Mouse (Mus musculus): ENCODE measurements around the gene Map4k5. TPM values are rescaled to one million over a fixed set of nuclear protein-coding genes. Genes with fewer than 3 reads are reported as not detected.
A peak's percentile ranks its signal among the peaks of the same experiment; 100 is the strongest.

The Map4k5 gene
- polyA plus RNA-seq (2016; fragmentation: Nextera tagmentation; extraction: Ambion mirVana) = 48.2 and 51.1 TPM in 2 replicates

DNA sequence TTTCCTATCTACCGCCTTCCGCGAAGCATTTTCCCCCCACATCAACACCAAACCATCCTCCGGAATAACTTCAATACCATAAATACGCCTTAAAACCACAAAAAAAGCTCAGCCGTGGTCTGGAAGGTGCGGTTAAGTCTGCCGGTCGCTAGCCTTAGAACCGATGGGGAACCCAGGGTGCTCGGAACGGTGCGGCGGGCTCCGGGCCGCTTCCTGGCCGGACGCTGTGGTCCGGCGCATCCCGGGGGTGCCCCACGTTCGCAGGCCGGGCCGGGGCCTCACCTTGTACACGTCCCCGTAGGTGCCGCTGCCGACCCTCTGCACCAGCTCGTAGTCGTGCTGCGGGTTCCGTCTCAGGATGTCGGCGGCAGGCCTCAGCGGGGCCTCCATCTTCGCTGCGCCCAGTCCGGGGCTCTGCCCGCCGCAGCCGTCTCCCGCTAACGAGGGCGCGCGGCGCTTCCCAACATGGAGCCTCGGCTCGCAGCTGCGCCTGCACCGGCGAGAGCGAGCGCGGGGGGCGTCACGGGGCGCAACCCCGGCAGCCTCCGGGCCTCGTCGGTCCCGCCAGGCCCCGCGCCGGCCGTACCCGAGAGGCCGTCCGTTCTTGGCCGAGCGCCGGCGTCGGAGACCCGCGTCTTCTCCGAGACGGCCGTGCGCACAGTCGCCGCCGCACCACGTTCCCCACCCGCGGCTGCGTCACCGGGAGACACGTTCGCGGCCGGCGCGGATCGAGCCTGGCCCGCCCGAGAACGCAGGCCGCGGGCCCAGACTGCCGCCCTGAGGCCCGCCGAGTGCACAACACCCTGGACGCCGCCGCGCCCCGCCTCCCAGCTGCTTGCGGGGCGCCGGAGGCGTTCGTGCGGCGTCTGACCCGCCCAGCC is at the start of gene Map4k5, which contains the start of gene Atl1:
Gene Map4k5, minus strand, starts transcription at position 830 of the 881 bp plus-strand sequence.
Gene Atl1, plus strand, starts transcription at position 244 of the 881 bp plus-strand sequence.
- H3K4me3 ChIP-seq (replicated peaks) = peak within 1 kb of the TSS; percentile 90
- under 1% methylated on average over 117 of the region's 118 CpGs for WGBS
- no peaks in the 10 kb centered on the region for H3K9me3 ChIP-seq
- no peaks in the 10 kb centered on the region for H3K27me3 ChIP-seq
- peaks cover 5% of the 10 kb centered on the region; the same call in 1 of the 2 replicates for H3K36me3 ChIP-seq
- H3K27ac ChIP-seq = peak within 1 kb of the TSS; percentile 97
- peak within 1 kb of the TSS; percentile 71 for H3K4me2 ChIP-seq
- H3K4me1 ChIP-seq (replicated peaks) = peaks cover 31% of the 10 kb centered on the region
- peak; percentile 89 for ATAC-seq (ENCODE audit: insufficient number of reproducible peaks, insufficient read depth, low FRiP score, low TSS enrichment, low read depth)
- H3K9ac ChIP-seq (replicated peaks) = peak within 1 kb of the TSS; percentile 94

- 40% methylated on average over 1 of the region's 1 CpGs for WGBS
These were observed 48.8 kb upstream of the Map4k5 start for GRCm38 (mm10) chr12:69941655-69942329.

GRCm38 (mm10) chr12:69939291-69939690 is 46.3 kb upstream of the Map4k5 start:
- Histone ChIP-seq H3K27ac (no peak overlapping the region), H3K4me1 (replicated peaks) (no peaks in the 10 kb centered on the region), H3K4me3 (replicated peaks) (no peak overlapping the region), H3K36me3 (no peaks in the 10 kb centered on the region), H3K27me3 (no peaks in the 10 kb centered on the region), H3K4me2 (no peak overlapping the region), H3K9me3 (no peaks in the 10 kb centered on the region), H3K9ac (replicated peaks) (no peak overlapping the region)
- WGBS = 65% methylated on average over 2 of the region's 2 CpGs
- ATAC-seq (ENCODE audit: insufficient number of reproducible peaks, insufficient read depth, low FRiP score, low TSS enrichment, low read depth) = no peak

More at GRCm38 (mm10) chr12:69941655-69942329, 48.8 kb upstream of the Map4k5 start:
- Histone ChIP-seq H3K27ac (no peak overlapping the region), H3K36me3 (no peaks in the 10 kb centered on the region), H3K4me2 (no peak overlapping the region), H3K4me3 (replicated peaks) (no peak overlapping the region), H3K27me3 (no peaks in the 10 kb centered on the region), H3K4me1 (replicated peaks) (no peaks in the 10 kb centered on the region), H3K9ac (replicated peaks) (no peak overlapping the region), H3K9me3 (no peaks in the 10 kb centered on the region)
- ATAC-seq (ENCODE audit: insufficient number of reproducible peaks, insufficient read depth, low FRiP score, low TSS enrichment, low read depth) = no peak

- Histone ChIP-seq H3K27ac (no peak overlapping the region), H3K9ac (replicated peaks) (no peak overlapping the region), H3K4me2 (no peak overlapping the region), H3K9me3 (no peaks in the 10 kb centered on the region), H3K36me3 (no peaks in the 10 kb centered on the region), H3K27me3 (no peaks in the 10 kb centered on the region), H3K4me3 (replicated peaks) (no peak overlapping the region), H3K4me1 (replicated peaks) (no peaks in the 10 kb centered on the region)
- 90% methylated on average over 5 of the region's 5 CpGs for WGBS
- no peak for ATAC-seq (ENCODE audit: insufficient number of reproducible peaks, insufficient read depth, low FRiP score, low TSS enrichment, low read depth)
These were observed 44.7 kb upstream of the Map4k5 start for GRCm38 (mm10) chr12:69937731-69938130.

DNA sequence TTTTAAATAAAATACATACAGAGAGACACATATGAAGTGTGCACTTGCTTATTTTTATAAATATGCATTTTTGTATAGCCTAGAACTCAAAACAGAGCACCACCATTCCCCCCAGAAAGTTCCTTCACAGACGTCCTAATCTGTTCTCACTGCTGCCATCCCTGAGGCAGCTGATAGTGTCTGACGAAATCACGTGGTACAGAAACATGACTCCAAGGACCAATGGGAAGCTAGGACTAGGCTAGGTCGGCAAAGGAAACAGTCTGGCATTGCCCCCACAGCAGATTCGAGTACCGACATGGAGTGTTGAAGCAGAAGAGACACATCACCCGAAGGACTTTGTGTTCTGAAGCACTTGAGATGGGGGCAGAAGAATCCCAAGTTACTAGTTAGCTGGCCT is 33.7 kb upstream of the Map4k5 start:
- H3K9me3 ChIP-seq = no peaks in the 10 kb centered on the region
- H3K4me2 ChIP-seq = no peak overlapping the region
- no peaks in the 10 kb centered on the region for H3K4me1 ChIP-seq (replicated peaks)
- no peaks in the 10 kb centered on the region for H3K36me3 ChIP-seq
- H3K4me3 ChIP-seq (replicated peaks) = no peak overlapping the region
- ATAC-seq (ENCODE audit: insufficient number of reproducible peaks, insufficient read depth, low FRiP score, low TSS enrichment, low read depth) = no peak
- H3K27me3 ChIP-seq = no peaks in the 10 kb centered on the region
- no peak overlapping the region for H3K9ac ChIP-seq (replicated peaks)
- 52% methylated on average over 7 of the region's 7 CpGs for WGBS
- H3K27ac ChIP-seq = no peak overlapping the region

DNA sequence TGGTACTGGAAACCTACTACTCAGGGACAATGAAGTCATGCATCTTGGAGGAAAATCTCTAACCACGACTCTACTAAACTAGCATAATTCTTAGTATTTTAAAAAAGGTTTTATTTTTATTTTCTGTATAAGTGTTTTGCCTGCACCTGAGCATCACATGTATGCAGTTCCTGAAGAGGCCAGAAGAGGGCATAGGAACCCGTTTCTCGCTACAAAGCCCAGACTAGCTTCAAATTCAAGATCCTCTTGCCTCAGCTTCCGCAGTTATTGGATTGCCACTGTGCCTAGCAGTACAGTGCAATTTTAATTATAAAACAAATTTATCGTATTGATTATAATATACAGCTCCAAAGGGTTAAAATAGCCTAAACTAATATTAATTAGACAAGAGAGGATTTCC is 31.0 kb upstream of the Map4k5 start:
- H3K4me3 ChIP-seq (replicated peaks) = no peak overlapping the region
- no peak for ATAC-seq (ENCODE audit: insufficient number of reproducible peaks, insufficient read depth, low FRiP score, low TSS enrichment, low read depth)
- no peak overlapping the region for H3K27ac ChIP-seq
- no peaks in the 10 kb centered on the region for H3K9me3 ChIP-seq
- H3K27me3 ChIP-seq = no peaks in the 10 kb centered on the region
- H3K9ac ChIP-seq (replicated peaks) = no peak overlapping the region
- no peak overlapping the region for H3K4me2 ChIP-seq
- WGBS = 13% methylated on average over 5 of the region's 5 CpGs
- H3K4me1 ChIP-seq (replicated peaks) = no peaks in the 10 kb centered on the region
- H3K36me3 ChIP-seq = no peaks in the 10 kb centered on the region

- H3K36me3 ChIP-seq = no peaks in the 10 kb centered on the region
- H3K4me1 ChIP-seq (replicated peaks) = no peaks in the 10 kb centered on the region
- 63% methylated on average over 3 of the region's 3 CpGs for WGBS
- no peak overlapping the region for H3K9ac ChIP-seq (replicated peaks)
- no peaks in the 10 kb centered on the region for H3K9me3 ChIP-seq
- no peak overlapping the region for H3K4me2 ChIP-seq
- no peak overlapping the region for H3K4me3 ChIP-seq (replicated peaks)
- H3K27me3 ChIP-seq = no peaks in the 10 kb centered on the region
- H3K27ac ChIP-seq = no peak overlapping the region
- ATAC-seq (ENCODE audit: insufficient number of reproducible peaks, insufficient read depth, low FRiP score, low TSS enrichment, low read depth) = no peak
These were observed 30.6 kb upstream of the Map4k5 start for GRCm38 (mm10) chr12:69923603-69924002.

GRCm38 (mm10) chr12:69923128-69923527 is 30.1 kb upstream of the Map4k5 start:
- Histone ChIP-seq H3K4me1 (replicated peaks) (no peaks in the 10 kb centered on the region), H3K4me3 (replicated peaks) (no peak overlapping the region), H3K4me2 (no peak overlapping the region), H3K36me3 (no peaks in the 10 kb centered on the region), H3K9ac (replicated peaks) (no peak overlapping the region), H3K9me3 (no peaks in the 10 kb centered on the region), H3K27me3 (no peaks in the 10 kb centered on the region), H3K27ac (no peak overlapping the region)
- ATAC-seq (ENCODE audit: insufficient number of reproducible peaks, insufficient read depth, low FRiP score, low TSS enrichment, low read depth) = no peak
- WGBS = 81% methylated on average over 3 of the region's 3 CpGs

GRCm38 (mm10) chr12:69922099-69922498 is 29.1 kb upstream of the Map4k5 start:
- no peak overlapping the region for H3K4me3 ChIP-seq (replicated peaks)
- H3K27me3 ChIP-seq = no peaks in the 10 kb centered on the region
- no peak overlapping the region for H3K9ac ChIP-seq (replicated peaks)
- ATAC-seq (ENCODE audit: insufficient number of reproducible peaks, insufficient read depth, low FRiP score, low TSS enrichment, low read depth) = no peak
- 78% methylated on average over 1 of the region's 1 CpGs for WGBS
- H3K4me1 ChIP-seq (replicated peaks) = no peaks in the 10 kb centered on the region
- no peak overlapping the region for H3K4me2 ChIP-seq
- no peak overlapping the region for H3K27ac ChIP-seq
- no peaks in the 10 kb centered on the region for H3K36me3 ChIP-seq
- no peaks in the 10 kb centered on the region for H3K9me3 ChIP-seq

- no peak overlapping the region for H3K9ac ChIP-seq (replicated peaks)
- no peaks in the 10 kb centered on the region for H3K9me3 ChIP-seq
- ATAC-seq (ENCODE audit: insufficient number of reproducible peaks, insufficient read depth, low FRiP score, low TSS enrichment, low read depth) = no peak
- H3K27me3 ChIP-seq = no peaks in the 10 kb centered on the region
- H3K27ac ChIP-seq = no peak overlapping the region
- H3K4me2 ChIP-seq = no peak overlapping the region
- H3K4me3 ChIP-seq (replicated peaks) = no peak overlapping the region
- WGBS = 85% methylated on average over 2 of the region's 2 CpGs
- H3K36me3 ChIP-seq = no peaks in the 10 kb centered on the region
- no peaks in the 10 kb centered on the region for H3K4me1 ChIP-seq (replicated peaks)
These were observed 24.9 kb upstream of the Map4k5 start for GRCm38 (mm10) chr12:69917870-69918269.

- no peak for ATAC-seq (ENCODE audit: insufficient number of reproducible peaks, insufficient read depth, low FRiP score, low TSS enrichment, low read depth)
- H3K4me1 ChIP-seq (replicated peaks) = peaks cover 9% of the 10 kb centered on the region
- H3K9ac ChIP-seq (replicated peaks) = no peak overlapping the region
- H3K4me2 ChIP-seq = no peak overlapping the region
- H3K27me3 ChIP-seq = peaks cover 15% of the 10 kb centered on the region
- no peak overlapping the region for H3K27ac ChIP-seq
- 88% methylated on average over 7 of the region's 7 CpGs for WGBS
- no peak overlapping the region for H3K4me3 ChIP-seq (replicated peaks)
- no peaks in the 10 kb centered on the region for H3K36me3 ChIP-seq
- no peaks in the 10 kb centered on the region for H3K9me3 ChIP-seq
These were observed 19.7 kb upstream of the Map4k5 start for GRCm38 (mm10) chr12:69912737-69913136.

All from limb, embryonic 12.5 days (tissue).